Mouse (Mus musculus) MEL (cell line): ENCODE data around the gene Wdr90.

Experiments used
- CTCF ChIP-seq, 3 experiments: IDR thresholded peaks in 2 of 3; conservative IDR thresholded peaks in 1 of 3; 2 replicates each; pipeline ENCODE4 v1.5.1; 2011 to 2012; ENCODE audit warnings: low read length in 3 of 3, low read depth in 2 of 3, mild to moderate bottlenecking in 2 of 3, improper control_type of control experiment in 1 of 3, inconsistent platforms in 1 of 3, mixed read lengths in 1 of 3, moderate library complexity in 1 of 3; ENCODE audit not compliant: control insufficient read depth in 1 of 3, insufficient read depth in 1 of 3, poor library complexity in 1 of 3, severe bottlenecking in 1 of 3
- E2F4 ChIP-seq: IDR thresholded peaks from 2 replicates; pipeline ENCODE4 v1.6.1; 2011; ENCODE audit warnings: low read depth, low read length, improper control_type of control experiment, borderline replicate concordance
- ELF1 ChIP-seq: IDR thresholded peaks from 2 replicates; pipeline ENCODE4 v1.6.1; 2014; ENCODE audit warnings: low read depth, mild to moderate bottlenecking, inconsistent platforms, low read length, improper control_type of control experiment, moderate library complexity
- EP300 ChIP-seq, 2 experiments: IDR thresholded peaks; 2 replicates each; pipeline ENCODE4 v1.6.1; 2011; ENCODE audit warnings: improper control_type of control experiment in 2 of 2, low read length in 2 of 2, low read depth in 1 of 2, mild to moderate bottlenecking in 1 of 2
- GATA1 ChIP-seq: IDR thresholded peaks from 2 replicates; pipeline ENCODE4 v1.6.1; 2011; ENCODE audit warnings: low read depth, low read length, improper control_type of control experiment
- MAZ ChIP-seq: IDR thresholded peaks from 2 replicates; pipeline ENCODE4 v1.6.1; 2012; ENCODE audit warnings: low read depth, mild to moderate bottlenecking, inconsistent platforms, low read length, improper control_type of control experiment
- MEF2A ChIP-seq: IDR thresholded peaks from 2 replicates; pipeline ENCODE4 v1.6.1; 2014; ENCODE audit warnings: low read depth, mild to moderate bottlenecking, inconsistent platforms, low read length, improper control_type of control experiment; ENCODE audit not compliant: poor library complexity, insufficient replicate concordance, severe bottlenecking; ENCODE audit errors: extremely low read depth
- MXI1 ChIP-seq: IDR thresholded peaks from 2 replicates; pipeline ENCODE4 v1.6.1; 2011; ENCODE audit warnings: mild to moderate bottlenecking, low read depth, low read length, improper control_type of control experiment
- POLR2A ChIP-seq, 2 experiments: IDR thresholded peaks; 2 replicates each; pipeline ENCODE4 v1.6.1; 2011 to 2012; ENCODE audit warnings: low read length in 2 of 2, mild to moderate bottlenecking in 2 of 2, control low read depth in 1 of 2, improper control_type of control experiment in 1 of 2, low read depth in 1 of 2, moderate library complexity in 1 of 2; ENCODE audit not compliant: control insufficient read depth in 1 of 2, insufficient read depth in 1 of 2, poor library complexity in 1 of 2
- POLR2AphosphoS2 ChIP-seq: IDR thresholded peaks from 2 replicates; pipeline ENCODE4 v1.6.1; 2011; ENCODE audit warnings: low read length, improper control_type of control experiment
- TAL1 ChIP-seq: IDR thresholded peaks from 2 replicates; pipeline ENCODE4 v1.6.1; 2012; ENCODE audit warnings: mild to moderate bottlenecking, inconsistent platforms, low read length, moderate library complexity, mixed read lengths
- TBP ChIP-seq: IDR thresholded peaks from 2 replicates; pipeline ENCODE4 v1.8.0; 2011; ENCODE audit warnings: low read depth, low read length, improper control_type of control experiment
- TCF12 ChIP-seq: IDR thresholded peaks from 2 replicates; pipeline ENCODE4 v1.6.1; 2014; ENCODE audit warnings: low read depth, mild to moderate bottlenecking, inconsistent platforms, low read length, improper control_type of control experiment, moderate library complexity
- USF2 ChIP-seq, 2 experiments: IDR thresholded peaks; 2 replicates each; pipeline ENCODE4 v1.6.1; 2011 to 2012; ENCODE audit warnings: improper control_type of control experiment in 2 of 2, low read length in 2 of 2, borderline replicate concordance in 1 of 2, inconsistent platforms in 1 of 2, low read depth in 1 of 2, mild to moderate bottlenecking in 1 of 2; ENCODE audit not compliant: insufficient read depth in 1 of 2

DNA sequence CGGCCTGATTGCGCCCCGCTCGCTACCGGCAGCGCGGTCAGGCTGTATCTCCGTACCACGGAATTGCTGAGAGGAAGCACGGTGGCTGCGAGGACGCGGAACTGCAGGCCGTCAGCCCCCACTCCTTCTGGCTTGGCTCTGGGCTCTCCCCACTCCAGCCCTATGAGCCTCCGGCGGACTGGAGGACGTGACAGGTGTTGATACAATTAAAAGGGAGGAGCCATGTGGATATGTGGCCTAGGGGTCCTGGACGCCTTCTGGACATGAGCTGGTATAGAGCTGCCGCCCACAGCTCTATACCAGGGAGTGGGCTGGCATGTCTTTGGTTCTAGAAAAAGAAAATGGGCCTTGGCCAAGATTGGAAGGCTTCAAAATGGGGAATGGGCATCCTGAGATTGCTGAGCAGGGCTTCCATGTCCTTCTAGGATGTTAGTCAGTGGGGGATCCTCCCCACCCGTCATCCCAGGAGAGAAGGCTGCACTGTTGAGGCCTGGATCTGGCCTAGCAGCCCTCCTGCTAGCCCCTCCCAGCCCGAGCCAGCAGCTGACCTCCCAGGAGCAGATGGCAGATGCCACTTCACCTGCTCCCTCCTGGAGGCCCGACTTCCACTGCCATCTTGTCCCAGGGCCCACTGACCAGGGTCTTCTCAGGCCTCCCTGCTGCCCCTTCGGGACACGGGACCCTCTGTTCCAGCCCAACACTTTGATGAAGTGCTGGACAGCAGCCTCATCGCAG, 51.5 kb downstream of the Wdr90 start:
- TF ChIP-seq MXI1 = no peak
- TF ChIP-seq TAL1 = no peak
- TF ChIP-seq E2F4 = no peak
- no peak for TF ChIP-seq GATA1
- no peak for TF ChIP-seq POLR2AphosphoS2
- TF ChIP-seq CTCF (IDR thresholded peaks at IDR 0.05 in 2 of 3, conservative IDR thresholded peaks at IDR 0.05 in 1 of 3; ENCODE audit: control insufficient read depth in 1 of 3, insufficient read depth in 1 of 3, low read depth in 2 of 3, low read length in 3 of 3, poor library complexity in 1 of 3, severe bottlenecking in 1 of 3) = no peak
- TF ChIP-seq MAZ = no peak
- TF ChIP-seq EP300 (IDR thresholded peaks at IDR 0.05; ENCODE audit: low read depth in 1 of 2, low read length in 2 of 2) = no peak
- TF ChIP-seq USF2 (IDR thresholded peaks at IDR 0.05; ENCODE audit: borderline replicate concordance in 1 of 2, insufficient read depth in 1 of 2, low read depth in 1 of 2, low read length in 2 of 2) = no peak
- no peak for TF ChIP-seq TBP
- no peak for TF ChIP-seq POLR2A (IDR thresholded peaks at IDR 0.05; ENCODE audit: control insufficient read depth in 1 of 2, insufficient read depth in 1 of 2, low read depth in 1 of 2, low read length in 2 of 2, poor library complexity in 1 of 2)
- TF ChIP-seq TCF12 = no peak
- TF ChIP-seq ELF1 = no peak
- no peak for TF ChIP-seq MEF2A
